Mouse (Mus musculus) forebrain, embryonic 16.5 days (tissue): ENCODE results near the gene Tut7. TPM values are rescaled to one million over a fixed set of nuclear protein-coding genes. Genes with fewer than 3 reads are reported as not detected.
"Not testable (repeated sequence)": the region's sequence is repeated elsewhere in the genome, so short reads cannot be mapped to it uniquely, and the experiment has no call there.

Experiments used
- ATAC-seq: fragments of 200-750 bp; cut with Nextera tagmentation; 2 replicates; pipeline ENCODE4 v1.8.0; 2017; ENCODE audit warnings: mild to moderate bottlenecking, moderate library complexity
- H3K27ac ChIP-seq: fragments of 300-500 bp; sonication (generic); 2 replicates; pipeline ENCODE4 v1.5.1; 2014; ENCODE audit warnings: low read length, control low read depth
- H3K27me3 ChIP-seq: fragments of 300-500 bp; sonication (generic); replicated peaks from 2 replicates; pipeline ENCODE4 v1.6.1; 2014; ENCODE audit warnings: low read length; ENCODE audit not compliant: control insufficient read depth, insufficient read depth
- H3K36me3 ChIP-seq: fragments of 300-500 bp; sonication (generic); 2 replicates; pipeline ENCODE4 v1.6.1; 2014; ENCODE audit not compliant: control insufficient read depth, insufficient read depth
- H3K4me1 ChIP-seq: fragments of 300-500 bp; sonication (generic); replicated peaks from 2 replicates; pipeline ENCODE4 v1.6.1; 2014; ENCODE audit warnings: low read length; ENCODE audit not compliant: control insufficient read depth, insufficient read depth
- H3K4me2 ChIP-seq: fragments of 300-500 bp; sonication (generic); 2 replicates; pipeline ENCODE4 v1.6.1; 2014; ENCODE audit warnings: mild to moderate bottlenecking, low read length, control low read depth
- H3K4me3 ChIP-seq: fragments of 300-500 bp; sonication (generic); replicated peaks from 2 replicates; pipeline ENCODE4 v1.5.1; 2014; ENCODE audit warnings: mild to moderate bottlenecking, low read length, control low read depth
- H3K9ac ChIP-seq: fragments of 300-500 bp; sonication (generic); replicated peaks from 2 replicates; pipeline ENCODE4 v1.6.1; 2014; ENCODE audit warnings: low read depth, low read length, control low read depth
- H3K9me3 ChIP-seq: fragments of 300-500 bp; sonication (generic); 2 replicates; pipeline ENCODE4 v1.6.1; 2016; ENCODE audit warnings: low read length; ENCODE audit not compliant: control insufficient read depth
- WGBS: fragments of 180-500 bp; shearing (Covaris S2); extraction: QIAGEN DNeasy Blood & Tissue Kit; methylation state at CpG from one replicate; pipeline ENCODE4 v1.1.7; 2014; 5-methylcytosine and 5-hydroxymethylcytosine counted together
- polyA plus RNA-seq: library from polyadenylated mRNA; unstranded; fragments of >200 nt; fragmentation: Nextera tagmentation; extraction: Ambion mirVana; gene quantifications from 2 replicates; pipeline ENCODE4 v1.2.1, GENCODE M21; 2015

The Tut7 gene
- polyA plus RNA-seq, 1 experiment from 2014 or later = 65.1 TPM

GRCm38 (mm10) chr13:59844661-59845060 lies 21.7 kb upstream of the Tut7 start:
- H3K36me3 ChIP-seq = no peaks in the 10 kb centered on the region
- no peak overlapping the region for H3K4me2 ChIP-seq
- WGBS = 92% methylated on average over 5 of the region's 5 CpGs
- no peak for ATAC-seq
- no peak overlapping the region for H3K27ac ChIP-seq
- H3K4me1 ChIP-seq = no peaks in the 10 kb centered on the region
- H3K9ac ChIP-seq = no peak overlapping the region
- no peak overlapping the region for H3K4me3 ChIP-seq
- H3K9me3 ChIP-seq = no peaks in the 10 kb centered on the region
- no peaks in the 10 kb centered on the region for H3K27me3 ChIP-seq

- Histone ChIP-seq H3K9me3 (no peaks in the 10 kb centered on the region), H3K27me3 (no peaks in the 10 kb centered on the region), H3K4me1 (no peaks in the 10 kb centered on the region), H3K27ac (no peak overlapping the region), H3K4me2 (no peak overlapping the region), H3K36me3 (no peaks in the 10 kb centered on the region), H3K9ac (no peak overlapping the region), H3K4me3 (no peak overlapping the region)
- ATAC-seq = no peak
- WGBS = 73% methylated on average over 5 of the region's 5 CpGs
Observed at GRCm38 (mm10) chr13:59843976-59844375, 21.0 kb upstream of the Tut7 start.

- Histone ChIP-seq H3K9me3 (no peaks in the 10 kb centered on the region), H3K4me2 (no peak overlapping the region), H3K27me3 (no peaks in the 10 kb centered on the region), H3K36me3 (no peaks in the 10 kb centered on the region), H3K27ac (no peak overlapping the region), H3K4me1 (no peaks in the 10 kb centered on the region), H3K4me3 (no peak overlapping the region), H3K9ac (no peak overlapping the region)
- WGBS = 47% methylated on average over 16 of the region's 16 CpGs
- ATAC-seq = peak; percentile 45; the same call in 1 of the 2 replicates
Observed at GRCm38 (mm10) chr13:59842226-59843210, 19.6 kb upstream of the Tut7 start.

GRCm38 (mm10) chr13:59841761-59842160 lies 18.8 kb upstream of the Tut7 start:
- not testable (repeated sequence) for H3K36me3 ChIP-seq, H3K4me3 ChIP-seq, H3K9me3 ChIP-seq, H3K4me2 ChIP-seq, H3K4me1 ChIP-seq, H3K27me3 ChIP-seq, H3K9ac ChIP-seq, H3K27ac ChIP-seq
- ATAC-seq = 0 out of 2 replicates have a peak, but pooled peaks have one; percentile 9
- 91% methylated on average over 11 of the region's 14 CpGs for WGBS

- H3K9me3 ChIP-seq = no peaks in the 10 kb centered on the region
- no peak overlapping the region for H3K4me3 ChIP-seq
- WGBS = 75% methylated on average over 11 of the region's 11 CpGs
- H3K27ac ChIP-seq = no peak overlapping the region
- H3K27me3 ChIP-seq = no peaks in the 10 kb centered on the region
- H3K4me2 ChIP-seq = no peak overlapping the region
- ATAC-seq = peak; percentile 73
- H3K36me3 ChIP-seq = no peaks in the 10 kb centered on the region
- H3K9ac ChIP-seq = no peak overlapping the region
- H3K4me1 ChIP-seq = no peaks in the 10 kb centered on the region
Observed at GRCm38 (mm10) chr13:59840429-59841169, 17.7 kb upstream of the Tut7 start.

- H3K4me3 ChIP-seq = no peak overlapping the region
- H3K27me3 ChIP-seq = no peaks in the 10 kb centered on the region
- 88% methylated on average over 9 of the region's 9 CpGs for WGBS
- H3K36me3 ChIP-seq = no peaks in the 10 kb centered on the region
- H3K9ac ChIP-seq = no peak overlapping the region
- no peaks in the 10 kb centered on the region for H3K4me1 ChIP-seq
- no peak for ATAC-seq
- no peak overlapping the region for H3K4me2 ChIP-seq
- no peak overlapping the region for H3K27ac ChIP-seq
- H3K9me3 ChIP-seq = no peaks in the 10 kb centered on the region
Observed at GRCm38 (mm10) chr13:59839356-59839755, 16.4 kb upstream of the Tut7 start.

- H3K4me3 ChIP-seq = no peak overlapping the region
- ATAC-seq = no peak
- 85% methylated on average over 3 of the region's 3 CpGs for WGBS
- no peaks in the 10 kb centered on the region for H3K27me3 ChIP-seq
- no peaks in the 10 kb centered on the region for H3K9me3 ChIP-seq
- H3K9ac ChIP-seq = no peak overlapping the region
- H3K36me3 ChIP-seq = no peaks in the 10 kb centered on the region
- no peak overlapping the region for H3K27ac ChIP-seq
- H3K4me1 ChIP-seq = no peaks in the 10 kb centered on the region
- H3K4me2 ChIP-seq = no peak overlapping the region
Observed at GRCm38 (mm10) chr13:59838464-59838863, 15.5 kb upstream of the Tut7 start.

GRCm38 (mm10) chr13:59836811-59837210 lies 13.9 kb upstream of the Tut7 start:
- no peak overlapping the region for H3K27ac ChIP-seq
- no peaks in the 10 kb centered on the region for H3K9me3 ChIP-seq
- no peaks in the 10 kb centered on the region for H3K36me3 ChIP-seq
- no peak overlapping the region for H3K9ac ChIP-seq
- H3K4me3 ChIP-seq = no peak overlapping the region
- no peak overlapping the region for H3K4me2 ChIP-seq
- no peaks in the 10 kb centered on the region for H3K4me1 ChIP-seq
- no peak for ATAC-seq
- H3K27me3 ChIP-seq = no peaks in the 10 kb centered on the region
- WGBS = 69% methylated on average over 3 of the region's 3 CpGs

- no peaks in the 10 kb centered on the region for H3K36me3 ChIP-seq
- H3K27me3 ChIP-seq = no peaks in the 10 kb centered on the region
- H3K27ac ChIP-seq = no peak overlapping the region
- no peak for ATAC-seq
- no peak overlapping the region for H3K9ac ChIP-seq
- H3K9me3 ChIP-seq = no peaks in the 10 kb centered on the region
- H3K4me1 ChIP-seq = no peaks in the 10 kb centered on the region
- H3K4me2 ChIP-seq = no peak overlapping the region
- 86% methylated on average over 14 of the region's 14 CpGs for WGBS
- no peak overlapping the region for H3K4me3 ChIP-seq
Observed at GRCm38 (mm10) chr13:59836101-59836798, 13.3 kb upstream of the Tut7 start.
